Mouse (Mus musculus) layer of hippocampus, adult 9-11 months (tissue): ENCODE data around the gene Smad1.

Experiments
- DNase-seq: peaks from one replicate; pipeline ENCODE4 v3.0.0; 2022

The Smad1 gene

GRCm38 (mm10) chr8:79351916-79352315 lies 47.4 kb downstream of the Smad1 start:
- DNase-seq = no peak

GRCm38 (mm10) chr8:79350805-79351204 lies 48.5 kb downstream of the Smad1 start:
- DNase-seq = no peak

GRCm38 (mm10) chr8:79350094-79350593 lies 49.2 kb downstream of the Smad1 start:
- DNase-seq = peak; percentile 67

- DNase-seq = no peak
Observed at GRCm38 (mm10) chr8:79346414-79346813, 52.9 kb downstream of the Smad1 start.

GRCm38 (mm10) chr8:79345856-79346255 lies 53.5 kb downstream of the Smad1 start:
- no peak for DNase-seq

GRCm38 (mm10) chr8:79341236-79341635 lies 58.1 kb downstream of the Smad1 start:
- DNase-seq = no peak

- no peak for DNase-seq
Observed at GRCm38 (mm10) chr8:79339555-79339954, 59.8 kb downstream of the Smad1 start.

- DNase-seq = peak; percentile 39
Observed at GRCm38 (mm10) chr8:79338619-79339018, 60.7 kb downstream of the Smad1 start.

- DNase-seq = no peak
Observed at GRCm38 (mm10) chr8:79332109-79332900, 67.0 kb downstream of the Smad1 start.

GRCm38 (mm10) chr8:79331571-79331970 lies 67.7 kb downstream of the Smad1 start:
- DNase-seq = no peak

- DNase-seq = no peak
Observed at GRCm38 (mm10) chr8:79331017-79331416, 68.3 kb downstream of the Smad1 start.

GRCm38 (mm10) chr8:79329735-79330134 lies 69.6 kb downstream of the Smad1 start:
- DNase-seq = no peak

- no peak for DNase-seq
Observed at GRCm38 (mm10) chr8:79329182-79329581, 70.1 kb downstream of the Smad1 start.

- DNase-seq = no peak
Observed at GRCm38 (mm10) chr8:79325510-79325909, 73.8 kb downstream of the Smad1 start.

- DNase-seq = no peak
Observed at GRCm38 (mm10) chr8:79324928-79325327, 74.4 kb downstream of the Smad1 start.

- DNase-seq = no peak
Observed at GRCm38 (mm10) chr8:79324036-79324435, 75.3 kb downstream of the Smad1 start.

GRCm38 (mm10) chr8:79323121-79323520 lies 76.2 kb downstream of the Smad1 start:
- DNase-seq = no peak

- no peak for DNase-seq
Observed at GRCm38 (mm10) chr8:79310801-79311200, 88.5 kb downstream of the Smad1 start.

- no peak for DNase-seq
Observed at GRCm38 (mm10) chr8:79305941-79306340, 93.4 kb downstream of the Smad1 start.

GRCm38 (mm10) chr8:79301548-79301947 lies 97.8 kb downstream of the Smad1 start:
- no peak for DNase-seq

GRCm38 (mm10) chr8:79299704-79300103 lies 99.6 kb downstream of the Smad1 start:
- no peak for DNase-seq

GRCm38 (mm10) chr8:79297763-79298162 lies 101.6 kb downstream of the Smad1 start:
- peak; percentile 42 for DNase-seq

GRCm38 (mm10) chr8:79295276-79296105 lies 103.8 kb downstream of the Smad1 start:
- no peak for DNase-seq
